Mouse (Mus musculus) liver, embryonic 16.5 days (tissue): ENCODE measurements around the gene Sdc4. TPM values are rescaled to one million over a fixed set of nuclear protein-coding genes. Genes with fewer than 3 reads are reported as not detected.
A peak's percentile ranks its signal among the peaks of the same experiment; 100 is the strongest.

Experiments
- ATAC-seq: fragments of 200-750 bp; cut with Nextera tagmentation; 2 replicates; pipeline ENCODE4 v1.8.0; 2017; ENCODE audit warnings: low read depth, mild to moderate bottlenecking, moderate number of reproducible peaks, moderate library complexity
- H3K27ac ChIP-seq: fragments of 300-500 bp; sonication (generic); 2 replicates; pipeline ENCODE4 v1.5.1; 2014; ENCODE audit warnings: mild to moderate bottlenecking, low read length
- H3K27me3 ChIP-seq: fragments of 300-500 bp; sonication (generic); 2 replicates; pipeline ENCODE4 v1.6.1; 2014; ENCODE audit warnings: low read depth, low read length, mixed read lengths; ENCODE audit not compliant: control insufficient read depth, insufficient read depth
- H3K36me3 ChIP-seq: fragments of 300-500 bp; sonication (generic); 2 replicates; pipeline ENCODE4 v1.6.1; 2014; ENCODE audit warnings: mild to moderate bottlenecking; ENCODE audit not compliant: control insufficient read depth, insufficient read depth
- H3K4me1 ChIP-seq: fragments of 300-500 bp; sonication (generic); 2 replicates; pipeline ENCODE4 v1.6.1; 2014; ENCODE audit warnings: low read depth, low read length, mixed read lengths; ENCODE audit not compliant: control insufficient read depth
- H3K4me2 ChIP-seq: fragments of 300-500 bp; sonication (generic); 2 replicates; pipeline ENCODE4 v1.6.1; 2014; ENCODE audit warnings: low read depth, low read length, mixed read lengths
- H3K4me3 ChIP-seq: fragments of 300-500 bp; sonication (generic); 2 replicates; pipeline ENCODE4 v1.5.1; 2014; ENCODE audit warnings: low read depth, mild to moderate bottlenecking, low read length
- H3K9ac ChIP-seq: fragments of 300-500 bp; sonication (generic); 2 replicates; pipeline ENCODE4 v1.6.1; 2014; ENCODE audit warnings: low read depth, low read length
- H3K9me3 ChIP-seq: fragments of 300-500 bp; sonication (generic); replicated peaks from 2 replicates; pipeline ENCODE4 v1.6.1; 2016; ENCODE audit warnings: low read length; ENCODE audit not compliant: control insufficient read depth
- WGBS: fragments of 180-500 bp; shearing (Covaris S2); extraction: QIAGEN DNeasy Blood & Tissue Kit; methylation state at CpG from one replicate; pipeline ENCODE4 v1.1.7; 2014; ENCODE audit not compliant: insufficient replicate concordance; 5-methylcytosine and 5-hydroxymethylcytosine counted together
- polyA plus RNA-seq: library from polyadenylated mRNA; unstranded; fragments of >200 nt; fragmentation: Nextera tagmentation; extraction: Ambion mirVana; gene quantifications from 2 replicates; pipeline ENCODE4 v1.2.1, GENCODE M21; 2015

Gene Sdc4
- polyA plus RNA-seq, 1 experiment from 2014 or later = 72.5 TPM

DNA sequence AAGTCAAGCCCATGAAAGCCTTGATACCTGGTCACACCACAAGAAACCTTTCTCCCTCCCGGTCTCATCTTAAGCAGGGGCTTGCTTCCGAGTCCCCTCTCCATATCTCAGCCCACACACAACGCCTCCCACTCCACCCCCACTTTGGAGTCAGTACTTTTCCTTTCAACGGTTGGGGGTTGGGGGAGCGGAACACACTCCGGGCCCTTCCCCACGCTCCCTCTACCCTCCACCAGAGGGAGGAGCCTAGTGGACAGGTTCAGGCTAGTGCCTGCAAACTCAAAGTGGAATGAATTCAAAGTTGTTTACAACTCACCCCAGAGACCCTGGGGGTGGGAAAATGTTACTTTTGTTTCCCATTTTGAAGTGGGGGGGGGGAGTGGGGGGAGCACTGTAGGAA lies 13.0 kb downstream of the Sdc4 start:
- Histone ChIP-seq H3K9ac (no peak overlapping the region), H3K4me2 (peak overlapping the region; percentile 41; the same call in 1 of the 2 replicates), H3K9me3 (no peaks in the 10 kb centered on the region), H3K27ac (no peak overlapping the region), H3K4me1 (peaks cover 2% of the 10 kb centered on the region), H3K27me3 (no peaks in the 10 kb centered on the region), H3K4me3 (no peak overlapping the region), H3K36me3 (peaks cover 2% of the 10 kb centered on the region; the same call in 1 of the 2 replicates)
- 16% methylated on average over 7 of the region's 7 CpGs for WGBS
- ATAC-seq = no peak

DNA sequence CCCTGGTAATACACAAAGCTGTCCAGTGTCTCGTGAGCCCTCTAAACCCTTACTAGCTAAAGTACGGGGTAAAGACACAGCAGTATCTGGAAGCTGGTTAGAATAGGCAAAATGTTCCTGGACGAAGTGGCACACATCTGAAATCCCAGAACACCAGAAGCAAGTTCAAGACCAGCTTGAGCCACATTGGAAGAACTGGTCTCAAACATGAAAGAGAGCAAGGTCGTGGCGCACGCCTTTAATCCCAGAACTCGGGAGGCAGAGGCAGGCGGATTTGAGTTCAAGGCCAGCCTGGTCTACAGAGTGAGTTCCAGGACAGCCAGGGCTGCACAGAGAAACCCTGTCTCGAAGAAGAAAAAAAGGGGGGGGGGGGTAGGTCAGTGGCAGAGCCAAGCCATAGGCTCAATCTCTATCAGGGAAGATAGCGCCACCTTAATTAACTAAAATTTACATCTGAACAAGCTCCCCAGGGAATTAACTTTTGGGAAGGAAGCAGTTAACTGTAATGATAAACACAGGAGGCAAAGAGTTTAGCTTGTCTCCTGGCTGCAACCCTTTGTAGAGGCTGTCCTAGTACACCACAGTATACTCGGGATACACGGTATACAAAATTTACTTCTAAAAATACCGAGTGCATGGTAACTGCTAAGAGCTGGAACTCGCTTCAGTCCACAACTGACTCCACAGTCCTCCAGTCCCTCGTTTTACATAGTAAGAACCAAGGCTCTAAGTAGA lies 13.6 kb downstream of the Sdc4 start:
- H3K27me3 ChIP-seq = no peaks in the 10 kb centered on the region
- H3K4me1 ChIP-seq = peaks cover 2% of the 10 kb centered on the region
- no peak overlapping the region for H3K9ac ChIP-seq
- no peak overlapping the region for H3K27ac ChIP-seq
- no peak overlapping the region for H3K4me3 ChIP-seq
- no peak overlapping the region for H3K4me2 ChIP-seq
- 37% methylated on average over 15 of the region's 15 CpGs for WGBS
- ATAC-seq = no peak
- H3K36me3 ChIP-seq = peaks cover 2% of the 10 kb centered on the region; the same call in 1 of the 2 replicates
- no peaks in the 10 kb centered on the region for H3K9me3 ChIP-seq

DNA sequence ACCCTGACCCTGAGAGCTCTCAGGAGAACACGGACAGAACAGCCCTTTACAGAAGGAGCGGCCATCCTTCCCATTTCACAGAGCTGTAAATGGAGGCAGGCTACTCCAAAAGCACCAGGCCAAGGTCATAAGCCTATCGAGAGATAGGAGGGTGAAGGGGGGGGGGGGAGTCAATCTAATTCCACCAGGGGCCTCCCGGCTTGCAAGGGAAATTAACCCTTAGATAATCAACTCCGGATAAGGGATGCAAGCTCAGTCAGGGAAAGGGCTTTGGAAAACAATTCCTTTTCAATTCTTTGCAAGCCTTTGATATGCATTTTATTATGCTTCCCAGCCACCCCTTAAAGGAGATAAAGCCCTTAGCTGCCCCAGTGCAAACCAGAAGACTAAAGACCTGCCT lies 15.2 kb downstream of the Sdc4 start:
- Histone ChIP-seq H3K9me3 (no peaks in the 10 kb centered on the region), H3K4me1 (no peaks in the 10 kb centered on the region; the same call in none of the 2 replicates), H3K27me3 (no peaks in the 10 kb centered on the region), H3K4me3 (no peak overlapping the region), H3K9ac (no peak overlapping the region), H3K4me2 (no peak overlapping the region), H3K36me3 (peaks cover 8% of the 10 kb centered on the region), H3K27ac (no peak overlapping the region)
- ATAC-seq = no peak
- WGBS = 32% methylated on average over 5 of the region's 5 CpGs

DNA sequence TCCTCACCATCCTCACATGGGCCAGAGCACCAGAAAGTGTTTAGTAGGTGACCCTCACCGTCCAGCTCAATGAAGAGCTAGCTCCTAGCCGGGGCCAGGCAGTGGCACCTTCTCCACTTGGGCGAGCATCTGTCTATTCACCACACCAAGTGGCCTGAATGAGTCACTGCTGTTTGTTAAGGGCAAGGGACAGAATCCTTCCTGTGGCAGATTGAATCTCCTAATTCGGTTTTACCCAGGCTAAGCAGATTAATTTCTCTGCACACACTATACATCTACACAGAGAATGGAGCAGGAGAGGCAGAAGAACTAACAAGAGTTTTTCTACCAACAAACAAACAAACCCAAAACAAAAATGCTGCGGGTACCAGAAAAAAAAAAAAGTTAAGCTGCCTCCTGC lies 16.7 kb downstream of the Sdc4 start:
- no peak overlapping the region for H3K27ac ChIP-seq
- H3K27me3 ChIP-seq = no peaks in the 10 kb centered on the region
- H3K9ac ChIP-seq = no peak overlapping the region
- no peaks in the 10 kb centered on the region; the same call in 1 of the 2 replicates for H3K4me1 ChIP-seq
- WGBS = 47% methylated on average over 5 of the region's 5 CpGs
- H3K36me3 ChIP-seq = peaks cover 8% of the 10 kb centered on the region
- no peaks in the 10 kb centered on the region for H3K9me3 ChIP-seq
- no peak overlapping the region for H3K4me3 ChIP-seq
- H3K4me2 ChIP-seq = no peak overlapping the region
- ATAC-seq = no peak

DNA sequence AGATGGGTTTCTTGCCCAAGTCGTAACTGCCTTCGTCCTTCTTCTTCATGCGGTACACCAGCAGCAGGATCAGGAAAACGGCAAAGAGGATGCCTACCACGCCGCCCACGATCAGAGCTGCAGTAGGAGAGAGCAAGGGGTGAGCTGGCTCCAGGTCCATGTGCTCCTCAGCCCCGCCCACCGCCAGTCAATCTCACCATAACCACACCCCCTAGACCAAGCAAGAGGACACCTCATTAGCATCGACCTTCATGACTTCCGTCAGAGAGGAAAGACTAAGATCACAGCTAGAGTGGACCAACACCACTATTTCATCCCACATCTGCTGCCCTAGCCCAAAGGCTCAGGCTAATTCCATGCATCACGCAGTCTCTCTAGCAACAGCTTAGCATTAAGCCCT lies 17.6 kb downstream of the Sdc4 start:
- no peak overlapping the region for H3K27ac ChIP-seq
- peaks cover 8% of the 10 kb centered on the region for H3K36me3 ChIP-seq
- no peak for ATAC-seq
- H3K4me1 ChIP-seq = no peaks in the 10 kb centered on the region; the same call in 1 of the 2 replicates
- no peak overlapping the region for H3K4me3 ChIP-seq
- no peaks in the 10 kb centered on the region for H3K27me3 ChIP-seq
- no peak overlapping the region for H3K4me2 ChIP-seq
- WGBS = 16% methylated on average over 12 of the region's 12 CpGs
- no peak overlapping the region for H3K9ac ChIP-seq
- no peaks in the 10 kb centered on the region for H3K9me3 ChIP-seq

DNA sequence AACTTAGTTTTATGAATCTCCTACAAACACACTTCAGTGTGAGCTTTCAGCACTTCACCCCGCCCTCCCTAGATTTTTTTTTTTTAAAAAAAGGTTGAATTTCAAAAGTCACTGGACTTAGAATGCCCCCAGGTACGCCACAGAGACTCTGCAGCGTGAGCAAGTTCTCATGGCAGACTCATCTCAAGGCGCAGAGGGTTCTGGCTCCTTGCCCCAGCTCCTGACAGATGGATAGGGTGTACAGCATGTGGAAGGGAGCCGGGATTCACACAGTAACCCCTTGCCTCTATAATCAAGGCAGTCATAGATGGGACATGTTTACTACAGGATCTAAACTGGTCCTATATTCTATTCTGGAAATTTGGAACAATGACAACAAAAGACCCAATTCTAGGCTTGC lies 18.3 kb downstream of the Sdc4 start:
- Histone ChIP-seq H3K4me1 (no peaks in the 10 kb centered on the region; the same call in 1 of the 2 replicates), H3K4me3 (no peak overlapping the region), H3K4me2 (no peak overlapping the region), H3K36me3 (peaks cover 8% of the 10 kb centered on the region), H3K9me3 (no peaks in the 10 kb centered on the region), H3K27ac (no peak overlapping the region), H3K27me3 (no peaks in the 10 kb centered on the region), H3K9ac (no peak overlapping the region)
- WGBS = 62% methylated on average over 5 of the region's 5 CpGs
- no peak for ATAC-seq

DNA sequence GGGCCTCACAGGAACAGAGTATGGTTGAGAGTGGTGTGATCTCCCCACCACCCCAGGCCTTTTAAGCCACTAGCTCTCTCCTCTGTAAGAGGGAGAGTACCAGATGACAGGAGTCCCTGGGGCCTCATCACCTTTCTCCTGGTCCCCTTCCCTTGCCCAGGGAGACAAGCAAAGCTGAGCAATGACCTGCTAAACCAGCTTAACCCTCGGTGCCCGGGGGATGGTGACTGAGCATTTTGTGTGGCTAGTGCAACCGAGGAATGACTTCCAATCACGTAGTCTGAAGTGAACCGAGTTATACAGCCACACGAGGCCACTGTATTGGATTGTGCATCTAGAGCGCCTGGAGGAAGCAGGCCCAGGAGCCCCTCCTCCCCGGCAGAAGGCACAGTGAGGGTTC lies 19.3 kb downstream of the Sdc4 start:
- Histone ChIP-seq H3K4me1 (no peaks in the 10 kb centered on the region), H3K27me3 (no peaks in the 10 kb centered on the region), H3K4me2 (no peak overlapping the region), H3K36me3 (peaks cover 8% of the 10 kb centered on the region), H3K4me3 (no peak overlapping the region), H3K27ac (no peak overlapping the region), H3K9ac (no peak overlapping the region), H3K9me3 (no peaks in the 10 kb centered on the region)
- WGBS = 70% methylated on average over 8 of the region's 8 CpGs
- ATAC-seq = no peak

DNA sequence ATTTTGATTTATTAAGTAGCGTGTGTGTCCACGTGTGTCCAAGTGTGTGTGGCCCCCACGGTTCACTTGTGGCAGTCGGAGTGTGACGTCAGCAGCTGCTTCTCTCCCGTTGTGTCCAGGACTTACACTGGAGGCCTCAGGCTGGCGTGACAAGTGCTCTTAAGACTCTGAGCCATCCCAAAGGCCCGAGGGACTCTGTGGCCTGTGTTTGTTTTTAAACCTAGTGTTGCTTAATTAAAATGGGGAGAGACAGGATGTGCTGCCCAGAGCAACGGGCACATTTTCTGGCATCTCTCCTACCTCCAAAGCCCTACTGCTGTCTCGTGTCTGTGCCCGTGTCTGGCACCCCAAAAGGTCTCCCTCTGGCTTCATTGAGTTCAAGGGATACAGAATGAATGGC lies 20.2 kb downstream of the Sdc4 start:
- 66% methylated on average over 11 of the region's 11 CpGs for WGBS
- H3K27me3 ChIP-seq = no peaks in the 10 kb centered on the region
- no peak overlapping the region for H3K4me3 ChIP-seq
- H3K9ac ChIP-seq = no peak overlapping the region
- H3K36me3 ChIP-seq = peaks cover 8% of the 10 kb centered on the region
- no peaks in the 10 kb centered on the region for H3K4me1 ChIP-seq
- H3K4me2 ChIP-seq = no peak overlapping the region
- ATAC-seq = no peak
- H3K27ac ChIP-seq = peak overlapping the region; percentile 30; the same call in 1 of the 2 replicates
- H3K9me3 ChIP-seq = no peaks in the 10 kb centered on the region

DNA sequence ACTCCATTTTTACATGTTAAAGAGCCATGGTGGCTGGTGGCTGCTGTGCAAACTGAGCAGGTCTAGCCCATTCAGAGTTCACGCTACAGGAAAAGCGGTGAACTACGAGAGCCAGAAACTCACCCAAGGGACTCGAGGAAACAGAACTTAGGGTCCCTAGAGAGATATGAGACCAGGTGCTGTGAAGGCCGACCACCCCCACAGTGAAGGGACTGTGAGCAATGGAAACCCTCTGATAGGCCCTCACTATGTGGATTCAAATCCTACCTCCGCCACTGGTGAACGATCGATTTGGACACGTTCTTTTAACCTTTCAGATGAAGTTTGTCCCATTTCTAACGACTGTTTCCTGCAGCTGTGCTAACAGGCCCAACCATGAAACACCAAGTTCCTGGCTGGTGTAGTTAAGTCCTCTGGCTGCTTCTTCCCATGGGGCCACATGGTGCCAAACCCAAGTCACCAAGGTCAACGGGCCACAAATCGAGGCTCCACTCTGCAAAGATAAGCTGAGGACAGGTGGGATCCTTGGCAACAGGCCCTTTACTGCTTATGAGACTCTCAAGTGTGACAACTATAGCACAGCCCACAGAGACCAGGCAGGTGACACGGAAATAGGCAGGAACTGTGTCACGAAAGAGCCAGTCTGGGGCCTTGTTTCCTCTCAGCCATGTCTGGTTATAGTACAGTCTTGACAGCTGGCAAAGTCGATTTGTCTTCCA lies 20.9 kb downstream of the Sdc4 start:
- Histone ChIP-seq H3K27me3 (no peaks in the 10 kb centered on the region), H3K4me1 (no peaks in the 10 kb centered on the region; the same call in 1 of the 2 replicates), H3K4me3 (no peak overlapping the region), H3K9me3 (no peaks in the 10 kb centered on the region), H3K36me3 (peaks cover 8% of the 10 kb centered on the region), H3K9ac (no peak overlapping the region), H3K27ac (0 out of 2 replicates have a peak overlapping the region, but pooled peaks have one; percentile 1), H3K4me2 (no peak overlapping the region)
- 64% methylated on average over 15 of the region's 15 CpGs for WGBS
- peak; percentile 28; the same call in 1 of the 2 replicates for ATAC-seq
